ENCODE assay signal across 17 mouse cellular contexts in genomic region chr6:69932297-69932696, GRCm38 (mm10).
"Had no signal": no experiment of that assay in that cellular context is flagged by ENCODE, and none has a peak within 500 bp of the region (broad histone marks: within the 10 kb centered on the region; RNA-seq: fewer than 3 reads in every experiment).

No protein-coding gene starts in this region.

- DNase-seq: left cerebral cortex, postnatal 4 days; liver; liver, embryonic 13.5 days; liver, postnatal 0 days; lung, adult 18-20 months; lung, adult 2 months; lung, embryonic 14.5 days; lung, postnatal 10 days; lung, postnatal 14 days; lung, postnatal 36 days; lung, postnatal 4 days; midbrain, embryonic 14.5 days had no signal

- ATAC-seq: liver, embryonic 12.5 days; liver, postnatal 0 days; lung, postnatal 0 days; midbrain, embryonic 13.5 days; midbrain, embryonic 15.5 days; midbrain, embryonic 16.5 days had no signal
